Mouse (Mus musculus) midbrain, postnatal 0 days (tissue): Measurements from ENCODE around the gene Copz1. TPM values are rescaled to one million over a fixed set of nuclear protein-coding genes. Genes with fewer than 3 reads are reported as not detected.

Source experiments
- ATAC-seq: fragments of 200-750 bp; cut with Nextera tagmentation; 2 replicates; pipeline ENCODE4 v1.8.0; 2017; ENCODE audit warnings: moderate number of reproducible peaks, mild to moderate bottlenecking, moderate TSS enrichment, moderate library complexity; ENCODE audit not compliant: low FRiP score
- DNase-seq: peaks from one replicate; pipeline ENCODE4 v3.0.0-alpha.2; 2015; ENCODE audit warnings: low spot score
- H3K27ac ChIP-seq: fragments of 300-500 bp; sonication (generic); 2 replicates; pipeline ENCODE4 v1.5.1; 2014; ENCODE audit warnings: low read depth, mild to moderate bottlenecking, low read length, mixed read lengths
- H3K27me3 ChIP-seq: fragments of 300-500 bp; sonication (generic); 2 replicates; pipeline ENCODE4 v1.6.1; 2014; ENCODE audit warnings: low read length, control low read depth, mixed read lengths; ENCODE audit not compliant: insufficient read depth
- H3K36me3 ChIP-seq: fragments of 300-500 bp; sonication (generic); 2 replicates; pipeline ENCODE4 v1.6.1; 2014; ENCODE audit warnings: low read length, control low read depth, mixed read lengths; ENCODE audit not compliant: insufficient read depth
- H3K4me1 ChIP-seq: fragments of 300-500 bp; sonication (generic); 2 replicates; pipeline ENCODE4 v1.6.1; 2014; ENCODE audit warnings: mild to moderate bottlenecking, control low read depth, antibody characterized with exemption, low read length, mixed read lengths; ENCODE audit not compliant: insufficient read depth
- H3K4me2 ChIP-seq: fragments of 300-500 bp; sonication (generic); 2 replicates; pipeline ENCODE4 v1.6.1; 2014; ENCODE audit warnings: low read depth, mild to moderate bottlenecking, low read length, mixed read lengths; ENCODE audit not compliant: poor library complexity, severe bottlenecking
- H3K4me3 ChIP-seq: fragments of 300-500 bp; sonication (generic); 2 replicates; pipeline ENCODE4 v1.5.1; 2014; ENCODE audit warnings: low read depth, mild to moderate bottlenecking, low read length, moderate library complexity
- H3K9ac ChIP-seq: fragments of 300-500 bp; sonication (generic); replicated peaks from 2 replicates; pipeline ENCODE4 v1.6.1; 2014; ENCODE audit warnings: mild to moderate bottlenecking, low read length, moderate library complexity, mixed read lengths; ENCODE audit not compliant: poor library complexity, severe bottlenecking
- H3K9me3 ChIP-seq: fragments of 300-500 bp; sonication (generic); 2 replicates; pipeline ENCODE4 v1.6.1; 2016; ENCODE audit warnings: low read length, control low read depth
- CTCF ChIP-seq: IDR thresholded peaks from 2 replicates; pipeline ENCODE4 v1.5.1; 2016; ENCODE audit warnings: antibody characterized with exemption, mild to moderate bottlenecking
- WGBS: fragments of 180-500 bp; shearing (Covaris S2); extraction: QIAGEN DNeasy Blood & Tissue Kit; methylation state at CpG from one replicate; pipeline ENCODE4 v1.1.7; 2014; 5-methylcytosine and 5-hydroxymethylcytosine counted together
- polyA plus RNA-seq: library from polyadenylated mRNA; unstranded; fragments of >200 nt; fragmentation: Nextera tagmentation; extraction: Ambion mirVana; gene quantifications from 2 replicates; pipeline ENCODE4 v1.2.1, GENCODE M21; 2015
- total RNA-seq: library from RNA; depleted of rRNA; stranded (reverse); fragments of >200 nt; gene quantifications from 2 replicates; pipeline ENCODE4 v1.2.3, GENCODE M21; 2014

Copz1 gene
- total and polyA plus RNA-seq, 2 experiments from 2014 or later = 151 to 178 TPM

- Histone ChIP-seq H3K9ac (peak overlapping the region; percentile 53), H3K4me1 (peaks cover 49% of the 10 kb centered on the region), H3K36me3 (peaks cover 6% of the 10 kb centered on the region; the same call in 1 of the 2 replicates), H3K27ac (peak overlapping the region; percentile 97), H3K9me3 (no peaks in the 10 kb centered on the region), H3K4me3 (peak overlapping the region; percentile 16), H3K27me3 (no peaks in the 10 kb centered on the region), H3K4me2 (peak overlapping the region; percentile 51)
- ATAC-seq (peak; percentile 48), DNase-seq (peak; percentile 90)
- WGBS = 6% methylated on average over 18 of the region's 18 CpGs
- TF ChIP-seq CTCF = no peak
These were observed 27.6 kb downstream of the Copz1 start for GRCm38 (mm10) chr15:103300067-103300471.

- no peak for ATAC-seq
- Histone ChIP-seq H3K9me3 (no peaks in the 10 kb centered on the region), H3K4me1 (peaks cover 49% of the 10 kb centered on the region), H3K27me3 (no peaks in the 10 kb centered on the region), H3K36me3 (peaks cover 6% of the 10 kb centered on the region; the same call in 1 of the 2 replicates), H3K9ac (peak overlapping the region; percentile 53), H3K4me3 (peak overlapping the region; percentile 16; the same call in 1 of the 2 replicates), H3K27ac (peak overlapping the region; percentile 97), H3K4me2 (peak overlapping the region; percentile 51)
- TF ChIP-seq CTCF = no peak; the same call in 1 of the 2 replicates
- 4% methylated on average over 2 of the region's 2 CpGs for WGBS
- DNase-seq = no peak
These were observed 28.0 kb downstream of the Copz1 start for GRCm38 (mm10) chr15:103300560-103300959.

- H3K4me2 ChIP-seq = no peak overlapping the region; the same call in 1 of the 2 replicates
These were observed 28.5 kb downstream of the Copz1 start for GRCm38 (mm10) chr15:103301046-103301445.

GRCm38 (mm10) chr15:103301547-103302340, 29.2 kb downstream of the Copz1 start:
- peaks cover 6% of the 10 kb centered on the region; the same call in 1 of the 2 replicates for H3K36me3 ChIP-seq
- H3K27ac ChIP-seq = peak overlapping the region; percentile 97
- H3K9me3 ChIP-seq = no peaks in the 10 kb centered on the region
- peak; percentile 19; the same call in 1 of the 2 replicates for TF ChIP-seq CTCF
- ATAC-seq = no peak
- H3K4me3 ChIP-seq = no peak overlapping the region
- H3K4me2 ChIP-seq = no peak overlapping the region
- 39% methylated on average over 5 of the region's 5 CpGs for whole genome bisulfite sequencing
- no peaks in the 10 kb centered on the region for H3K27me3 ChIP-seq
- H3K9ac ChIP-seq = peak overlapping the region; percentile 34
- no peak for DNase-seq
- H3K4me1 ChIP-seq = peaks cover 51% of the 10 kb centered on the region

More at GRCm38 (mm10) chr15:103301046-103301445, 28.5 kb downstream of the Copz1 start:
- DNase-seq = no peak
- Histone ChIP-seq H3K36me3 (peaks cover 6% of the 10 kb centered on the region; the same call in 1 of the 2 replicates), H3K4me3 (no peak overlapping the region), H3K9me3 (no peaks in the 10 kb centered on the region), H3K27ac (peak overlapping the region; percentile 97), H3K9ac (no peak overlapping the region; the same call in 1 of the 2 replicates), H3K4me1 (peaks cover 49% of the 10 kb centered on the region), H3K27me3 (no peaks in the 10 kb centered on the region)
- ATAC-seq = no peak
- 18% methylated on average over 2 of the region's 2 CpGs for WGBS
- TF ChIP-seq CTCF = no peak

GRCm38 (mm10) chr15:103302341-103303021, 30.0 kb downstream of the Copz1 start:
- no peak for TF ChIP-seq CTCF
- no peak overlapping the region for H3K4me2 ChIP-seq
- peak overlapping the region; percentile 34; the same call in 1 of the 2 replicates for H3K9ac ChIP-seq
- no peaks in the 10 kb centered on the region for H3K9me3 ChIP-seq
- peak overlapping the region; percentile 97 for H3K27ac ChIP-seq
- no peaks in the 10 kb centered on the region for H3K27me3 ChIP-seq
- no peak overlapping the region for H3K4me3 ChIP-seq
- ATAC-seq (no peak), DNase-seq (no peak)
- WGBS = 45% methylated on average over 6 of the region's 6 CpGs
- H3K36me3 ChIP-seq = peaks cover 6% of the 10 kb centered on the region; the same call in 1 of the 2 replicates
- peaks cover 54% of the 10 kb centered on the region for H3K4me1 ChIP-seq
